Comparison of ENCODE assay signal across 13 mouse cellular contexts in the genomic region with DNA sequence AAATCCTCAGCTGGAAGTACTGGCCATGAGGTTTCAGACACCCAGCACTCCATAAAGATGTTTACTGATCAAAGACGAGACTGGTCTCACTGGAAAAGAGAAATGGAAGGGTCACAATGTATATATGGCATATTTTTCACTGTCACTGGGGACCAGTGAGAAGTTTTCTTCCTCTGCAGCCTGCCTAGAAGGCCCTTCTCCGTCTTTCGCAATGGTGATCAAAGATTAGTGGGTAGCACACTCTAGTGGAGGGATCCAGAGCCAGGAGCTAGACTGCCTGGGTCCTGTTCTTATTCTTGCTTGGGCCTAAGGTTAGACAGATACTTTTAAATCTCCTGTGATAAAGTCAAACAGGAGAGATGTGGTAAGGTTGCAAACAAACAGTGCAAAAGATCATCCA.
DNase-seq lines count a peak whose midpoint lies in the region; ATAC-seq lines count a peak whose summit lies in the region.
"Had no signal": no experiment of that assay in that cellular context is flagged by ENCODE, and none has a peak within 500 bp of the region (broad histone marks: within the 10 kb centered on the region; RNA-seq: fewer than 3 reads in every experiment).

No protein-coding gene starts in this region.

- no peaks in the 10 kb centered on the region for H3K36me3 ChIP-seq in midbrain, embryonic 14.5 days (ENCODE audit: control insufficient read depth, insufficient read depth, low read length)
- no peaks in the 10 kb centered on the region for H3K36me3 ChIP-seq in midbrain, embryonic 15.5 days (replicated peaks)
- H3K36me3 ChIP-seq: embryonic facial prominence, embryonic 13.5 days; forebrain, embryonic 15.5 days had no signal

- H3K9ac ChIP-seq in midbrain, embryonic 14.5 days (replicated peaks; ENCODE audit: low read length) = no peak overlapping the region
- no peak overlapping the region for H3K9ac ChIP-seq in midbrain, embryonic 15.5 days
- H3K9ac ChIP-seq: embryonic facial prominence, embryonic 13.5 days; forebrain, embryonic 15.5 days had no signal

- H3K4me1 ChIP-seq in midbrain, embryonic 14.5 days (ENCODE audit: control insufficient read depth, insufficient read depth, low read length) = peaks cover 10% of the 10 kb centered on the region; the same call in 1 of the 2 replicates
- peaks cover 11% of the 10 kb centered on the region; the same call in 1 of the 2 replicates for H3K4me1 ChIP-seq in midbrain, embryonic 15.5 days
- H3K4me1 ChIP-seq: embryonic facial prominence, embryonic 13.5 days had no signal

- WGBS in midbrain, embryonic 14.5 days = 41% methylated on average over 3 of the region's 3 CpGs
- WGBS in midbrain, embryonic 15.5 days = 55% methylated on average over 3 of the region's 3 CpGs

- peak; percentile 17 to 20 for DNase-seq in cerebellum, postnatal 10 days
- DNase-seq in cerebellum, postnatal 36 days = no peak
- peak; percentile 6 for DNase-seq in layer of hippocampus, adult 11-12 months (ENCODE audit: low spot score)
- no peak for DNase-seq in layer of hippocampus, adult 8-10 months (ENCODE audit: low spot score in 2 of 2)
- peak; percentile 55 for DNase-seq in midbrain, embryonic 14.5 days
- peak; percentile 11 for DNase-seq in retina, postnatal 7 days (ENCODE audit: low read depth, low spot score)
- DNase-seq in cerebellum, adult 11-12 months = no peak
- DNase-seq: cerebellum, adult 18-20 months; thymus, postnatal 25 days had no signal

- H3K4me3 ChIP-seq in midbrain, embryonic 14.5 days (replicated peaks; ENCODE audit: low read depth, low read length) = no peak overlapping the region
- H3K4me3 ChIP-seq in midbrain, embryonic 15.5 days = no peak overlapping the region
- H3K4me3 ChIP-seq: embryonic facial prominence, embryonic 13.5 days; forebrain, embryonic 15.5 days had no signal

- H3K27me3 ChIP-seq in midbrain, embryonic 14.5 days (ENCODE audit: control insufficient read depth, insufficient read depth, low read length) = peaks cover 26% of the 10 kb centered on the region
- peaks cover 18% of the 10 kb centered on the region for H3K27me3 ChIP-seq in midbrain, embryonic 15.5 days (replicated peaks)
- H3K27me3 ChIP-seq: embryonic facial prominence, embryonic 13.5 days; forebrain, embryonic 15.5 days had no signal

- H3K9me3 ChIP-seq in midbrain, embryonic 14.5 days (ENCODE audit: control insufficient read depth, low read length) = no peaks in the 10 kb centered on the region
- no peaks in the 10 kb centered on the region for H3K9me3 ChIP-seq in midbrain, embryonic 15.5 days
- H3K9me3 ChIP-seq: embryonic facial prominence, embryonic 13.5 days; forebrain, embryonic 15.5 days had no signal

- no peak overlapping the region for H3K4me2 ChIP-seq in midbrain, embryonic 14.5 days (ENCODE audit: low read length)
- H3K4me2 ChIP-seq in midbrain, embryonic 15.5 days = no peak overlapping the region
- H3K4me2 ChIP-seq: embryonic facial prominence, embryonic 13.5 days; forebrain, embryonic 15.5 days had no signal

- no peak overlapping the region for H3K27ac ChIP-seq in midbrain, embryonic 14.5 days (replicated peaks; ENCODE audit: low read depth, low read length)
- no peak overlapping the region for H3K27ac ChIP-seq in midbrain, embryonic 15.5 days
- H3K27ac ChIP-seq: embryonic facial prominence, embryonic 13.5 days; forebrain, embryonic 15.5 days had no signal

- no peak for ATAC-seq in midbrain, embryonic 14.5 days (ENCODE audit: low FRiP score, low TSS enrichment)
- no peak for ATAC-seq in midbrain, embryonic 15.5 days (replicated peaks)
- ATAC-seq: forebrain, embryonic 15.5 days; lung, postnatal 0 days had no signal

Comparison
In these comparisons a context has a peak if more than half of its experiments do, and no peak if none do; other contexts are left out.
1. DNase-seq: peak in cerebellum, postnatal 10 days (2 of 2), layer of hippocampus, adult 11-12 months (single experiment), midbrain, embryonic 14.5 days (single experiment) and retina, postnatal 7 days (single experiment); none in cerebellum, postnatal 36 days (0 of 2), layer of hippocampus, adult 8-10 months (0 of 2) and cerebellum, adult 11-12 months (single experiment).